Mouse (Mus musculus) brain, adult 2 months (tissue): ENCODE measurements at regions not wholly inside any gene's neighbourhood (a gene's known extent, or its start where the extent isn't known, plus 50 kb on each side); places are given as distances from the start of the nearest gene placed in this dataset.
A peak's percentile ranks its signal among the peaks of the same experiment; 100 is the strongest.

Experiments
- DNase-seq: peaks from one replicate; pipeline ENCODE4 v3.0.0; 2011; ENCODE audit warnings: low read depth, low spot score

GRCm38 (mm10) chr2:139356280-139357010, 137.3 kb upstream of the Sptlc3 start:
- peak; percentile 91 for DNase-seq

DNA sequence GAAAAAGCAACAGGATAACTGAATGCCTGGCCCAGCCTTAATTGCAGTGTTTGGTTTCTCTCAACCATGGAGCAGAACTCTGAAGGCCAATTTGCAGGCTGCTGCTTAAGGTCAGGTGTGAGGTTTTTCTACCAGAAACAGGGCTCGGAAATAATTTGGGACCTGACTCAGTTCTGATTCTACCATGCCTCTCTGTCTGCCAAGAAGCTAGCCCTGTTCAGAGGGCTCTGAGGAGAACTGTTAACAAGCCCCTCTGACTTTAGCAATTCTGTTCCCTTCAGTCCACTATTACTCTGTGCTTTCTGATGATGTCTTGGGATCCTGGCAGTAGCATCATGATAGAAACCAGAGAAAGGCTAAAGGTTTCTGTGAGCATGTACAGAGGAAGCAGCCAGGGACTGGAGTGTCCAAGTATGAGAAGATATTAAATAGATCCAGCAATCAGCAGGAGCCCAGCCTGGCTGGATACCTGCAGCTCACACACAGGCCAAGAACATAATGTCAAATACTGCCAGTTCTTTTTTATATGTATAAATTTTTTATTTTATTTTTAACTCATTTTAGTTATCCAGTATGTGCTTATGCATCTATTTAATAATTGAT, 131.4 kb upstream of the Sptlc3 start:
- DNase-seq = peak; percentile 74

- peak; percentile 83 for DNase-seq
These were observed 123.6 kb upstream of the Sptlc3 start for GRCm38 (mm10) chr2:139370070-139370469.

DNA sequence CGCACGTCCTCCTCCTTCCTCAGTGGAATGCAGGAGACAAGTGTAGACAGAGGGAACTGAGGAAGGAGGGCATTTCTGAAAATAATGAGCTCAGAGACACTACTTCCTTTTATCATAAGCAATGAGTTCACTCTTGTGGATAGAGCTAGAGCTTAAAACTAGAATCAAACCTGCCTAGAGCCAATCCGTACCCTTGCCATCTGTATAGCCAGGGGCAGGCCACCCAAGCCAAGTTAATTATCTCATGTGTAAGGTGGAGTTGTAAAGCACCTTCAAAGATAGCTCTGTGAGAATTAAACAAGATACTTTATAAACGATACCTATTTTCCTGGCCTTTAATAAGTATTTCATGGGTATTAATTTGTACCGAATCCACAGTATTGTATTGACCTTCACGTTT, 113.4 kb upstream of the Sptlc3 start:
- peak; percentile 49 for DNase-seq

- peak; percentile 96 for DNase-seq
These were observed 112.1 kb upstream of the Sptlc3 start for GRCm38 (mm10) chr2:139381628-139382027.

DNA sequence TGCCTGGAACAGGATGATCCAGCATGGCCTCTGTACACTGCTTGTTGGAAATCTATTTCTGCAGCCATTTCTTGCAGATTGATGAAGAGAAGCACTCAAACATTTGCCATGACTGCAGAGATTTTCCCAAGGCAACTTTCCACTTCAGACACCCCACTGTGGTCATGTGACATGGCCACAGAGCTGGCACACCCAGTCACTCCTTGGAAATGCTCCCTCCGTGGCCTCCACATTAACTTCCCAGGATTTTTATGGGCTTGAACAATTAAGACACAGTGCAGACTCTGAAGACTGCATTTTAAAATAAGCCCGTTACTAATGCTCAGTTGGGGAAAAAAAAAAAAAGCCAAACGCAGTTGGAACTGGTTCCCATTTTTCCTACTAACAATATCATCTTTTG, 80.2 kb upstream of the Sptlc3 start:
- DNase-seq = no peak

GRCm38 (mm10) chr2:139417506-139417905, 76.2 kb upstream of the Sptlc3 start:
- no peak for DNase-seq

DNA sequence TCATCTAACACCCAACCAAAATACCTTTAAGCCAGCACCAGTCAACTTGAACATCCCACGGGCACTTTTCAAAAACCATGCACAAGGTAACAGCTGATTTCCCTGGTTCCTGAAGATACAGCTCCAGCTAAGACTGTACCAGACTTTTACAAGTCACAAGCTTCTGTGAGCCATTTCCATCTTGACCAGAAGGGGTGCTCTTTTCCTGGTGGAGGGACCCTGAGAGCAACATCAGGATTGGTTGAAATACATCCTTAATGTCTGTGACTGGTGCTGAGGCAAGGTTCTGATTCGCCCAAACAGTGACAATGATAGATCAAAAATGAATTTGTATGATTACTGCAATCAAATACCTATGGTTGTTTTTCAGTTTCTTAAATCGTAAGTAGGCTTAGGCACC, 71.0 kb upstream of the Sptlc3 start:
- DNase-seq = peak; percentile 32

GRCm38 (mm10) chr2:139423413-139423812, 70.3 kb upstream of the Sptlc3 start:
- peak; percentile 44 for DNase-seq
